Mouse (Mus musculus): ENCODE measurements around the gene Gm10668.
"Not testable (repeated sequence)": the region's sequence is repeated elsewhere in the genome, so short reads cannot be mapped to it uniquely, and the experiment has no call there.

Gm10668 gene

GRCm38 (mm10) chr7:20730524-20730923 is at the start of gene Gm10668:
Gm10668 (minus strand) TSS chr7:20730624.
- DNase-seq = not testable (repeated sequence)

- not testable (repeated sequence) for DNase-seq
Measured at GRCm38 (mm10) chr7:20770885-20771284, 40.5 kb upstream of the Gm10668 start, which contains the start of gene Vmn1r112. Vmn1r112 (plus strand) TSS chr7:20771185.

GRCm38 (mm10) chr7:20703116-20703515 is 27.3 kb downstream of the Gm10668 start, which contains the start of gene Vmn1r111:
Vmn1r111 (minus strand) TSS chr7:20703216.
- not testable (repeated sequence) for DNase-seq
